Mouse (Mus musculus): Measurements from ENCODE around the gene Olfr180. TPM values are rescaled to one million over a fixed set of nuclear protein-coding genes. Genes with fewer than 3 reads are reported as not detected.

Gene Olfr180
- polyA plus RNA-seq (2014; fragmentation: Illumina TruSeq; extraction: RNeasy Lipid Tissue Mini Kit (QIAGEN cat#74804); ENCODE audit: low read depth, low replicate concordance) = not detected

GRCm38 (mm10) chr16:58929292-58929691 is at the start of gene Olfr180:
Gene Olfr180, minus strand, starts transcription at chr16:58929392.

GRCm38 (mm10) chr16:58928655-58929054 is 537 bp downstream of the Olfr180 start, which contains the start of gene Olfr181:
Gene Olfr181, minus strand, starts transcription at chr16:58928755.

GRCm38 (mm10) chr16:58891963-58892362 is 37.2 kb downstream of the Olfr180 start, which contains the start of gene Olfr178:
Gene Olfr178, minus strand, starts transcription at chr16:58892063.

GRCm38 (mm10) chr16:58874668-58875067 is 54.5 kb downstream of the Olfr180 start, which contains the start of gene Olfr177:
Gene Olfr177, minus strand, starts transcription at chr16:58874768.

Other genes with a start within 250 kb of the Olfr180 start
- not detected for gene Gpr15, start 210.3 kb downstream of the Olfr180 start, polyA plus RNA-seq (2014; fragmentation: Illumina TruSeq; extraction: RNeasy Lipid Tissue Mini Kit (QIAGEN cat#74804); ENCODE audit: low read depth, low replicate concordance)
- 39.4 TPM for gene Cldnd1, start 201.5 kb downstream of the Olfr180 start, polyA plus RNA-seq (2014; fragmentation: Illumina TruSeq; extraction: RNeasy Lipid Tissue Mini Kit (QIAGEN cat#74804); ENCODE audit: low read depth, low replicate concordance)
- gene Olfr172, start 166.2 kb downstream of the Olfr180 start, polyA plus RNA-seq (2014; fragmentation: Illumina TruSeq; extraction: RNeasy Lipid Tissue Mini Kit (QIAGEN cat#74804); ENCODE audit: low read depth, low replicate concordance) = not detected
- gene Olfr173, start 129.1 kb downstream of the Olfr180 start, polyA plus RNA-seq (2014; fragmentation: Illumina TruSeq; extraction: RNeasy Lipid Tissue Mini Kit (QIAGEN cat#74804); ENCODE audit: low read depth, low replicate concordance) = not detected
- not detected for gene Olfr175-ps1, start 102.6 kb downstream of the Olfr180 start, polyA plus RNA-seq (2014; fragmentation: Illumina TruSeq; extraction: RNeasy Lipid Tissue Mini Kit (QIAGEN cat#74804); ENCODE audit: low read depth, low replicate concordance)
- not detected for gene Olfr177, start 54.6 kb downstream of the Olfr180 start, polyA plus RNA-seq (2014; fragmentation: Illumina TruSeq; extraction: RNeasy Lipid Tissue Mini Kit (QIAGEN cat#74804); ENCODE audit: low read depth, low replicate concordance)
- not detected for gene Olfr178, start 37.3 kb downstream of the Olfr180 start, polyA plus RNA-seq (2014; fragmentation: Illumina TruSeq; extraction: RNeasy Lipid Tissue Mini Kit (QIAGEN cat#74804); ENCODE audit: low read depth, low replicate concordance)
- gene Olfr181, start 637 bp downstream of the Olfr180 start, polyA plus RNA-seq (2014; fragmentation: Illumina TruSeq; extraction: RNeasy Lipid Tissue Mini Kit (QIAGEN cat#74804); ENCODE audit: low read depth, low replicate concordance) = not detected
- not detected for gene Olfr183, start 66.0 kb upstream of the Olfr180 start, polyA plus RNA-seq (2014; fragmentation: Illumina TruSeq; extraction: RNeasy Lipid Tissue Mini Kit (QIAGEN cat#74804); ENCODE audit: low read depth, low replicate concordance)
- not detected for gene Olfr186, start 100.9 kb upstream of the Olfr180 start, polyA plus RNA-seq (2014; fragmentation: Illumina TruSeq; extraction: RNeasy Lipid Tissue Mini Kit (QIAGEN cat#74804); ENCODE audit: low read depth, low replicate concordance)
- gene Olfr187, start 110.4 kb upstream of the Olfr180 start, polyA plus RNA-seq (2014; fragmentation: Illumina TruSeq; extraction: RNeasy Lipid Tissue Mini Kit (QIAGEN cat#74804); ENCODE audit: low read depth, low replicate concordance) = not detected
- not detected for gene Olfr190, start 148.6 kb upstream of the Olfr180 start, polyA plus RNA-seq (2014; fragmentation: Illumina TruSeq; extraction: RNeasy Lipid Tissue Mini Kit (QIAGEN cat#74804); ENCODE audit: low read depth, low replicate concordance)
- not detected for gene Olfr191, start 160.4 kb upstream of the Olfr180 start, polyA plus RNA-seq (2014; fragmentation: Illumina TruSeq; extraction: RNeasy Lipid Tissue Mini Kit (QIAGEN cat#74804); ENCODE audit: low read depth, low replicate concordance)
- not detected for gene Olfr193, start 182.5 kb upstream of the Olfr180 start, polyA plus RNA-seq (2014; fragmentation: Illumina TruSeq; extraction: RNeasy Lipid Tissue Mini Kit (QIAGEN cat#74804); ENCODE audit: low read depth, low replicate concordance)
- gene Olfr194, start 191.7 kb upstream of the Olfr180 start, polyA plus RNA-seq (2014; fragmentation: Illumina TruSeq; extraction: RNeasy Lipid Tissue Mini Kit (QIAGEN cat#74804); ENCODE audit: low read depth, low replicate concordance) = not detected
- not detected for gene Olfr195, start 217.7 kb upstream of the Olfr180 start, polyA plus RNA-seq (2014; fragmentation: Illumina TruSeq; extraction: RNeasy Lipid Tissue Mini Kit (QIAGEN cat#74804); ENCODE audit: low read depth, low replicate concordance)
- not detected for gene Olfr196, start 241.1 kb upstream of the Olfr180 start, polyA plus RNA-seq (2014; fragmentation: Illumina TruSeq; extraction: RNeasy Lipid Tissue Mini Kit (QIAGEN cat#74804); ENCODE audit: low read depth, low replicate concordance)